Mouse (Mus musculus): ENCODE data around the gene Ccser2.

- TF ChIP-seq GATA1 (IDR thresholded peaks at IDR 0.05; ENCODE audit: low read length) (no peak), TAL1 (IDR thresholded peaks at IDR 0.05; ENCODE audit: low read length) (no peak)
Observed at GRCm38 (mm10) chr14:36911738-36912137, 56.8 kb downstream of the Ccser2 start.
